Mouse (Mus musculus): Measurements from ENCODE around the gene Pigt.

DNA sequence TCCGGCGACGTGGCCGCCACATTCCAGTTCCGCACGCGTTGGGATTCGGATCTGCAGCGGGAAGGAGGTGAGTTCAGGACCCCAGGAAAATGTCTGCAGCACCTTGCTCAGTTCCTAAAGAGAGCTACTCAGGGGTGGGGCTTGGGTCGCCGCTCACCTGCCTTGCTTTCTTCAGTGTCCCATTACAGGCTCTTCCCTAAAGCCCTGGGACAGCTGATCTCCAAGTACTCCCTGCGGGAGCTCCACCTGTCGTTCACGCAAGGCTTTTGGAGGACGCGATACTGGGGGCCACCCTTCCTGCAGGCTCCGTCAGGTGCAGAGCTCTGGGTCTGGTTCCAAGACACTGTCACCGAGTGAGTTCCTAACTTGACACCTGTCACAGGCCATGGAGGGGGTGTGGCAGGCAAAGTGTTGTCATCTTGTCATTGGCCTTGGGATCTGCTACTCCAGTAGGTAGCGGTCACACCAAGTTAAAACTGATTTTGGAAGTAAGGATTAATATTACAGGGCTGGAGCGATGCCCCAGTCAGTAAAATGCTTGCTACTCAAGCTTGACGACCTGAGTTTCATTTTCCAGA is 460 bp downstream of the Pigt start:
- TF ChIP-seq CTCF (IDR thresholded peaks at IDR 0.05; ENCODE audit: borderline replicate concordance, extremely low read depth, insufficient read depth, insufficient read length): no peak
- TF ChIP-seq POLR2A (IDR thresholded peaks at IDR 0.05; ENCODE audit: borderline replicate concordance, extremely low read depth, insufficient read depth, insufficient read length, poor library complexity, severe bottlenecking): no peak

All from brain, embryonic 14.5 days (tissue).